Mouse (Mus musculus) E14TG2a.4 (cell line): ENCODE results near the gene Mrpl10.

Experiments used
- CTCF ChIP-seq: conservative IDR thresholded peaks from 2 replicates; pipeline ENCODE4 v1.5.1; 2014; ENCODE audit warnings: low read length
- NANOG ChIP-seq: IDR thresholded peaks from 2 replicates; pipeline ENCODE4 v1.6.1; 2014; ENCODE audit warnings: borderline replicate concordance, low read length, mixed read lengths

DNA sequence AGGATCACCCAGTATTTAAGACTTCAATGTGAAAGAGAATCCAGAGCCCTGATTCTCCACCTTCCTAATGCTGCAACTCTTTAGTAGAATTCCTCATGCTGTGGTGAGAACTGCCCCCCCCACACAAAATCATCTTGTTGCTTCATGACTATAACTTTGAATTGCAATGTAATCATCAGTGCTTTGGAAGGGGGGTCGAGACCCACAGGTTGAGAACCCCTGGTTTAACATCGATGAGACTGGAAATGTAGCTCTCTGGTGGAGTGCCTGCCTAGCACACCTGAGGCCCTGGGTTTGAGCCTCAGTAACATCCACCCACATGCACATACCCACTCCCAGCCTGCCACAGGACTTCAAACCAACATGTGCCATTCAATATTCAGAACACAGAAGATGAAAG, 53.2 kb downstream of the Mrpl10 start:
- TF ChIP-seq CTCF = no peak
- no peak for TF ChIP-seq NANOG
